Mouse (Mus musculus): ENCODE measurements around the gene Ppt2. TPM values are rescaled to one million over a fixed set of nuclear protein-coding genes. Genes with fewer than 3 reads are reported as not detected.

The Ppt2 gene
- polyA plus RNA-seq, 1 experiment from 2014 or later, result 31.7 TPM

DNA sequence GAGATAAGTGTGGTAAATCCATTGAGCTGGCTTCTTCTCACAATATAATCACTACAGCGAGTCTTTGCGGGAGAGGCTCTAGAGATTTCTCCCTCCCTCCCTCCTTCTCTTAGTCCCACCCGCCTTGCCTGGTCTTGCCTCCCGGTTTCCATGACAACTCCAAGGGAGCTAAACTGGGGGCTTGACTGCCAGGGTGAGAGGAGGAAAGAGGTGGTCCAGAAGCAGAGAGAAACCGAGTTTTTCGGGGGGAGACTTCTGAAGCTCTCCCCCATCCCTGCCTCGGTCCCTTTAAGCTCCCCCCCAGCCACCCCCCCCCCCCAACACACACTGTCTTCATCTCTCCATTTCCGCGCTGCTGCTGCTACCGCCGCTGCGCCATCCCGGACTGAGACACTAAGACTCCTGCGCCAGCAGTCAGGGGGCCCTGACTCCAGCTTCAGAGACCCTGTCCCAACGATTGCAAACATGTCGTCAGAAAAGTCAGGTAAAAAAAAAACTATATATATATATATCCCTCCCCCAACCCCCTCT, 976 bp upstream of the Ppt2 start, which contains the start of gene Prrt1:
Prrt1 (plus strand) TSS at position 313 of the 531 bp plus-strand sequence.
- no peaks in the 10 kb centered on the region for H3K9me3 ChIP-seq (replicated peaks; ENCODE audit: control insufficient read depth, low read length)
- H3K27ac ChIP-seq (ENCODE audit: low read depth, low read length), result peak within 1 kb of the TSS; percentile 93; the same call in 1 of the 2 replicates
- peaks cover 49% of the 10 kb centered on the region for H3K27me3 ChIP-seq (ENCODE audit: control insufficient read depth, insufficient read depth, low read length)
- H3K4me3 ChIP-seq (ENCODE audit: low read depth, low read length), result peak within 1 kb of the TSS; percentile 80
- no peak for ATAC-seq (replicated peaks; ENCODE audit: insufficient number of reproducible peaks, low FRiP score, low TSS enrichment)
- no peaks in the 10 kb centered on the region for H3K36me3 ChIP-seq (ENCODE audit: control insufficient read depth, insufficient read depth, low read length)
- 2% methylated on average over 16 of the region's 16 CpGs for WGBS (ENCODE audit: insufficient replicate concordance)
- peaks cover 32% of the 10 kb centered on the region for H3K4me1 ChIP-seq (ENCODE audit: control insufficient read depth, insufficient read depth, low read length)
- H3K4me2 ChIP-seq, result peak within 1 kb of the TSS; percentile 90
- H3K9ac ChIP-seq (ENCODE audit: low read depth, low read length), result peak within 1 kb of the TSS; percentile 85

- H3K4me1 ChIP-seq (ENCODE audit: control insufficient read depth, insufficient read depth, low read length), result peaks cover 32% of the 10 kb centered on the region
- H3K9me3 ChIP-seq (replicated peaks; ENCODE audit: control insufficient read depth, low read length), result no peaks in the 10 kb centered on the region
- peak overlapping the region; percentile 85; the same call in 1 of the 2 replicates for H3K9ac ChIP-seq (ENCODE audit: low read depth, low read length)
- H3K27me3 ChIP-seq (ENCODE audit: control insufficient read depth, insufficient read depth, low read length), result peaks cover 46% of the 10 kb centered on the region
- ATAC-seq (replicated peaks; ENCODE audit: insufficient number of reproducible peaks, low FRiP score, low TSS enrichment), result no peak
- H3K4me3 ChIP-seq (ENCODE audit: low read depth, low read length), result peak overlapping the region; percentile 80
- H3K4me2 ChIP-seq, result peak overlapping the region; percentile 90
- H3K27ac ChIP-seq (ENCODE audit: low read depth, low read length), result no peak overlapping the region
- H3K36me3 ChIP-seq (ENCODE audit: control insufficient read depth, insufficient read depth, low read length), result no peaks in the 10 kb centered on the region
- 23% methylated on average over 5 of the region's 5 CpGs for WGBS (ENCODE audit: insufficient replicate concordance)
Measured at GRCm38 (mm10) chr17:34628644-34628967, 296 bp upstream of the Ppt2 start.

DNA sequence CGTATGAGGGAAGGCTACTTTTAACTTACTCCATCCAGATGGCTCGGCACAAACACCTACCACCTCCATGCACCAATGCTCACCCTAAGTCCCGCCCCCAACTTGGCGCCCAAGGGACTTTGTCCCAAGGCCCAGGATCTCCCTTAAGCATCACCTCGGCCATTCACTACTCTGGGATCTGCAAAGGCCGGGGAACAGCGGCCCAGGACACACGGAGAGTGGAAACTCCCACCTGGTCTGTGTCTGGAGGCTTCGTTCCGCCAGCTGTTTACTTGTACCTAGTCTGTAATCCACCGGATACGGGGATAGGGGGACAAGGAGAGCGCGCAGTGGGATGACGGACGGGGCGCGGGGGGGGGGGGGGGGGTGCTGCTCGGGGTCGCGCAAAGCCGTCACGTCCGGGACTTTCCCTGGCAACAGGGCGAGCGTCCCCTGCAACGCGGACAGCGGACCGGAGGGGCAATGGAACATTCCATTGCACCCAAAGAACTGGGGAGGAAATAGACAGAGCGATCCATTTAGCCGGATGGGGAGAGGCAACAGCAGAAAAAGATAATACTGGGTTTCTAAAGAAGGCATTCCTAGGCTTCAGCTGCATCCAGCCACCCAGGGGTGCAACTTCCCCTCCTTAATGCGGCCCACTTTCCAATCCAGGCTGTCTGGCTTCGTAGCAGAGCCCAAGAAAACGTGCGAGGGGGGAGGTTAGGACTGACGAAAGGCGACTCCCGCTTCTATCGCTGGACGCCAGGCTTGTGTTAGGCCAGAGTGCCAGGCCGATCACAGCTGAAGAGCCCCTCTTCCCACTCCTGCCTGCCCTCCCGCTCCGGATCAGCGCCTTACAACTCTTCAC, 992 bp downstream of the Ppt2 start:
- Histone ChIP-seq H3K4me3 (ENCODE audit: low read depth, low read length) (peak overlapping the region; percentile 80), H3K4me1 (ENCODE audit: control insufficient read depth, insufficient read depth, low read length) (peaks cover 32% of the 10 kb centered on the region), H3K9me3 (replicated peaks; ENCODE audit: control insufficient read depth, low read length) (no peaks in the 10 kb centered on the region), H3K36me3 (ENCODE audit: control insufficient read depth, insufficient read depth, low read length) (peaks cover 2% of the 10 kb centered on the region), H3K27ac (ENCODE audit: low read depth, low read length) (peak overlapping the region; percentile 93), H3K27me3 (ENCODE audit: control insufficient read depth, insufficient read depth, low read length) (peaks cover 35% of the 10 kb centered on the region), H3K9ac (ENCODE audit: low read depth, low read length) (peak overlapping the region; percentile 85), H3K4me2 (peak overlapping the region; percentile 90)
- under 1% methylated on average over 37 of the region's 45 CpGs for WGBS (ENCODE audit: insufficient replicate concordance)
- peak; percentile 69 for ATAC-seq (replicated peaks; ENCODE audit: insufficient number of reproducible peaks, low FRiP score, low TSS enrichment)

DNA sequence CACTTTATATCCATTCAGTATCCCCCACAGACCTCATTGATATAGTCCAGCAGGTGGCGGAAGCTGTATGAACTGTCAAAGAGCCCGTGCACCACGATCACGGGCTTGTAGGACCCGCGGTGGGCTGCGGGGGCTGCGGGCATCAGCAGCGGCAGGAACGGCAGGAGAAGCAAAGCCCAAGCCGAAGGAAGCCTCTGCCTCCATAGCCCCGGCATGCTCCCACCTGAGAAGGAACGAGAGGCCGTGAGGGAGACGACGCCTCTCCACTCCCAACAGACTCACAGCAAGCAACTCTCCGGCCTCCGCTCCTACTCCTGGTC, 1.6 kb downstream of the Ppt2 start:
- Histone ChIP-seq H3K4me2 (peak overlapping the region; percentile 90), H3K27ac (ENCODE audit: low read depth, low read length) (peak overlapping the region; percentile 76; the same call in 1 of the 2 replicates), H3K27me3 (ENCODE audit: control insufficient read depth, insufficient read depth, low read length) (peaks cover 29% of the 10 kb centered on the region), H3K4me3 (ENCODE audit: low read depth, low read length) (peak overlapping the region; percentile 80), H3K4me1 (ENCODE audit: control insufficient read depth, insufficient read depth, low read length) (peaks cover 29% of the 10 kb centered on the region), H3K9me3 (replicated peaks; ENCODE audit: control insufficient read depth, low read length) (no peaks in the 10 kb centered on the region), H3K9ac (ENCODE audit: low read depth, low read length) (peak overlapping the region; percentile 85), H3K36me3 (ENCODE audit: control insufficient read depth, insufficient read depth, low read length) (peaks cover 5% of the 10 kb centered on the region)
- peak; percentile 17; the same call in 1 of the 2 replicates for ATAC-seq (replicated peaks; ENCODE audit: insufficient number of reproducible peaks, low FRiP score, low TSS enrichment)
- 0% methylated on average over 18 of the region's 18 CpGs for WGBS (ENCODE audit: insufficient replicate concordance)

DNA sequence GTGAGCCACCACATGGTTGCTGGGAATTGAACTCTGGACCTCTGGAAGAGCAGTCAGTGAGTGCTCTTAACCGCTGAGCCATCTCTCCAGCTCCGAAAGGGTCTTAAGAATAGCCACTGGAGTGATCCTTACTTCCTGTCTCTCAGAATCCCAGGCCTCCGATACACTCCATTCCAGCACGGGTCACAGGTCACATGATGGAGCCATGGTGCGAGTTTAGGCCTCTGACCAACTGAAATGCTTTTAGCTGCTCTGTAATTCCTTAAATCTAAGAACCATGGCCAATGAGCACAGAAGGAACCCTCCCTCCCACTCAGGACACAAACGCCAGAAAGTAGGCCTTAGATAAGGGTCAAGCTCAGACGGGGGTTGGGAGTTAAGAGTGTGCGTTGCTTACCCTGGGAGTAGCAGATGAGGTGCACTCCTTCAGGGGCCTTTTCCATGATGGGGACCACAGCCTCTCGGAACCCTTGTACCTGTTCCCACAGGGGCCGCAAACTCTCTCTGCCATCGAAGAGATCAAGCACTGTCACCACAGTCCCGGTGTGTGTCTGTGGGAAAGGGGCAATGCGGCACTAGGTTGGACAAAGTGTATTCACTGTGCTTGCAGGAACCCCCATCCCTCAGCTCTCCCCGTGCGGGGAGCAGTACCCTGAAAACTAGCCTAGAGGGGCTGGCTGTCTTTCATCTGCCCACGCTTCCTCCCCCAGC, 2.1 kb downstream of the Ppt2 start:
- Histone ChIP-seq H3K9me3 (replicated peaks; ENCODE audit: control insufficient read depth, low read length) (no peaks in the 10 kb centered on the region), H3K36me3 (ENCODE audit: control insufficient read depth, insufficient read depth, low read length) (peaks cover 5% of the 10 kb centered on the region), H3K4me2 (peak overlapping the region; percentile 90), H3K9ac (ENCODE audit: low read depth, low read length) (peak overlapping the region; percentile 85), H3K27me3 (ENCODE audit: control insufficient read depth, insufficient read depth, low read length) (peaks cover 24% of the 10 kb centered on the region), H3K4me1 (ENCODE audit: control insufficient read depth, insufficient read depth, low read length) (peaks cover 27% of the 10 kb centered on the region), H3K4me3 (ENCODE audit: low read depth, low read length) (peak overlapping the region; percentile 80), H3K27ac (ENCODE audit: low read depth, low read length) (0 out of 2 replicates have a peak overlapping the region, but pooled peaks have one; percentile 76)
- WGBS (ENCODE audit: insufficient replicate concordance), result 44% methylated on average over 16 of the region's 16 CpGs
- no peak for ATAC-seq (replicated peaks; ENCODE audit: insufficient number of reproducible peaks, low FRiP score, low TSS enrichment)

DNA sequence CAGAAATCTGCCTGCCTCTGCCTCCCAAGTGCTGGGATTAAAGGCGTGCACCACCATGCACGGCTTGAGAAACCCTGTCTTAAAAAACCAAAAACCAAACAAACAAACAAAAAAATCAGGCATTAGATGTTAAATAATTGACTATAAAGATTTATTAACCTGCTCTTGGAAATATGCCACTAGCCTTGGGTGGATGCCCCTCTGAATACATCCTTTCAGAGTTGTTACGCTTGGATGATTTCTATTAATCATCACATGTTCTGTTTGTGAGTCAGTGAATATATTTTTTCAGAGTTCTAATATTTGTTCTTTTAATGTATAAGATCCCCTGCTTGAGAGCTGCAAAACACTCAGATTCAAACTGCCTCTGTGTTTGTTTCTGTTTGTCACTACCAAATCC, 3.3 kb downstream of the Ppt2 start:
- Histone ChIP-seq H3K4me1 (ENCODE audit: control insufficient read depth, insufficient read depth, low read length) (peaks cover 23% of the 10 kb centered on the region), H3K9me3 (replicated peaks; ENCODE audit: control insufficient read depth, low read length) (no peaks in the 10 kb centered on the region), H3K4me3 (ENCODE audit: low read depth, low read length) (no peak overlapping the region), H3K27me3 (ENCODE audit: control insufficient read depth, insufficient read depth, low read length) (peaks cover 12% of the 10 kb centered on the region), H3K27ac (ENCODE audit: low read depth, low read length) (no peak overlapping the region), H3K4me2 (no peak overlapping the region), H3K36me3 (ENCODE audit: control insufficient read depth, insufficient read depth, low read length) (peaks cover 5% of the 10 kb centered on the region), H3K9ac (ENCODE audit: low read depth, low read length) (no peak overlapping the region)
- no peak for ATAC-seq (replicated peaks; ENCODE audit: insufficient number of reproducible peaks, low FRiP score, low TSS enrichment)
- WGBS (ENCODE audit: insufficient replicate concordance), result 92% methylated on average over 3 of the region's 3 CpGs

GRCm38 (mm10) chr17:34623161-34623560, 5.1 kb downstream of the Ppt2 start:
- H3K9ac ChIP-seq (ENCODE audit: low read depth, low read length), result no peak overlapping the region
- 83% methylated on average over 9 of the region's 9 CpGs for WGBS (ENCODE audit: insufficient replicate concordance)
- peaks cover 8% of the 10 kb centered on the region for H3K36me3 ChIP-seq (ENCODE audit: control insufficient read depth, insufficient read depth, low read length)
- H3K27ac ChIP-seq (ENCODE audit: low read depth, low read length), result no peak overlapping the region
- ATAC-seq (replicated peaks; ENCODE audit: insufficient number of reproducible peaks, low FRiP score, low TSS enrichment), result no peak
- no peak overlapping the region for H3K4me3 ChIP-seq (ENCODE audit: low read depth, low read length)
- H3K4me2 ChIP-seq, result no peak overlapping the region
- no peaks in the 10 kb centered on the region for H3K9me3 ChIP-seq (replicated peaks; ENCODE audit: control insufficient read depth, low read length)
- peaks cover 10% of the 10 kb centered on the region for H3K4me1 ChIP-seq (ENCODE audit: control insufficient read depth, insufficient read depth, low read length)
- H3K27me3 ChIP-seq (ENCODE audit: control insufficient read depth, insufficient read depth, low read length), result no peaks in the 10 kb centered on the region

DNA sequence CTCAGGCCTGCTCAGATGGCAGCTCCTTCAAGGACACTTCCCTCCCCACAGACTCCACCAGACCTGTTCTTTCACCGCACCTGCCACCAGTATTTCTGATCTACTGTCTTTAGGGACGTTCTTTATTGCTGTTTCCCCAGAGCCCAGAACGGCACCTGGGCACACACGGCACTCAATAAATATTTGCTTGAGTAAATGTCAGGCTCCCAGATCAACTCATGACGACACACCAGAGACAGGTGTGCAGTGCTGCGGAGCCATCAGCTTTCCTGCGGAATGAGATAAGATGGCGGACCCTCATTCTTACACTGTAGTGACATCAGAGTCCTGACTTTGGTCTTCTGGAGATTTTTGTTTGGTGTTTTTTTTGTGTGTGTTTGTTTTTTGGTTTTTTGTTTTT, 7.3 kb downstream of the Ppt2 start:
- Histone ChIP-seq H3K36me3 (ENCODE audit: control insufficient read depth, insufficient read depth, low read length) (peaks cover 8% of the 10 kb centered on the region), H3K27me3 (ENCODE audit: control insufficient read depth, insufficient read depth, low read length) (no peaks in the 10 kb centered on the region), H3K4me3 (ENCODE audit: low read depth, low read length) (no peak overlapping the region), H3K9me3 (replicated peaks; ENCODE audit: control insufficient read depth, low read length) (no peaks in the 10 kb centered on the region), H3K4me2 (no peak overlapping the region), H3K9ac (ENCODE audit: low read depth, low read length) (no peak overlapping the region), H3K27ac (ENCODE audit: low read depth, low read length) (no peak overlapping the region), H3K4me1 (ENCODE audit: control insufficient read depth, insufficient read depth, low read length) (peaks cover under 1% of the 10 kb centered on the region; the same call in 1 of the 2 replicates)
- WGBS (ENCODE audit: insufficient replicate concordance), result 89% methylated on average over 8 of the region's 8 CpGs
- no peak for ATAC-seq (replicated peaks; ENCODE audit: insufficient number of reproducible peaks, low FRiP score, low TSS enrichment)
